Mouse (Mus musculus) ovary, postnatal 14 days (tissue): ENCODE results near the gene Gpx3.
A peak's percentile ranks its signal among the peaks of the same experiment; 100 is the strongest.
"Not testable (repeated sequence)": the region's sequence is repeated elsewhere in the genome, so short reads cannot be mapped to it uniquely, and the experiment has no call there.

Experiments
- DNase-seq: peaks from one replicate; pipeline ENCODE4 v3.0.0; 2022; ENCODE audit warnings: low spot score

Gene Gpx3

DNA sequence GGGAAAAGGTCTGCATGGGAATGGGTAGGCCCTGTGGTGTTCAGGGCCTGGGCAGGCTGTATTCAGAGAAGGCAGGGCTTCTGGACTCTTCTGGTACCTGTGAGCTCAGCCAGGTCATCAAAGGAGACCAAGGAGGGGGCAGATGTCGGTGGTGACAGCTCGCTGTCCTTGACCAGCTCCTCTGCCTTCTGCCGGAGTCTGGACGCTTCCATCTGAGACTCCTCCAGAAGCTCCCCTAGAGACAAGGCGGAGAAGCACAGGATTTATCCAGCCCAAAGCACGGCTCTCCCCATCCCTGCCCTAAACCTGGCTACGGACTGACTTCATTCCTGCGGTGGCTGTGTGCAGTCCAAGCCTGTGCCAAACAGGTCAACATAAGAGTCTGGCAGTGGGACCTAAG lies 37.2 kb downstream of the Gpx3 start:
- DNase-seq = no peak

DNA sequence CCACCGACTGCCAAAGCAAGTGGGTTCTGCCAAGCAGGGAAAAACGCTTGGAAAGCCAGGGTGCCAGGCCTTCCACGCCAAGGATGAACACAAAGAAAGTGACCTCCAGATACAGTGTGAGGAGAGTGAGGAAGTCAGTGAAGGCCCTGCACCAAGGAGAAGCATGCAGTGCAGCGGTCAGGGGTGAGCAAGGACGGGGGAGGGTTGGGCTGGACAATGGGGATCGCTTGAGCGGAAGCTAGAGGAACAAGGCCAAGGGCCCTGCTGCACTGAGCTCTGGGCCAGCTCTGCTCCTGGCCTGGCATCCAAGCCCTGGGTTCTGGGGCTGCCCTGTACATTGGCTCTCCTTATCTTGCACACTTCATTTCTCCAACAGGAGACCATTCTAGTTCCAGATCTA lies 37.8 kb downstream of the Gpx3 start:
- no peak for DNase-seq

DNA sequence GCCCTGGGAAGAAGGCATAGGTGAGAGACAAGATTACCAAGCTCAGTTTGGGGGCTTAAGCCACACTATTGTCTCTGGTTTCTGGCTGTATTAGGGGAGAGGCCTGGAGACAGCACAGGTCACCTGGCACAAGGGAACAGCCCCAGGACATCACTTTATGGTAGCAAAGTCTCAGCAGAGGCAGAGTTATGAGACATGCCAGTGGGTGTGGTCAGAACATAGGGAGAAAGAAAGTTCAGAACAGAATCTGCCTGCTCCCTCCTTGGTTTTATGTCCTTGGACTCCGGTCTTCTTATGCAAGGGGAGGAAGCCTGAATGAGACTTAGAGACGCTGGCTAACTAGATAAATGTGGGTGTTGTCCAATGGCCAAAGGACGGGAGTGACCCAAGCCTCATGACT lies 42.4 kb downstream of the Gpx3 start:
- DNase-seq = no peak

DNA sequence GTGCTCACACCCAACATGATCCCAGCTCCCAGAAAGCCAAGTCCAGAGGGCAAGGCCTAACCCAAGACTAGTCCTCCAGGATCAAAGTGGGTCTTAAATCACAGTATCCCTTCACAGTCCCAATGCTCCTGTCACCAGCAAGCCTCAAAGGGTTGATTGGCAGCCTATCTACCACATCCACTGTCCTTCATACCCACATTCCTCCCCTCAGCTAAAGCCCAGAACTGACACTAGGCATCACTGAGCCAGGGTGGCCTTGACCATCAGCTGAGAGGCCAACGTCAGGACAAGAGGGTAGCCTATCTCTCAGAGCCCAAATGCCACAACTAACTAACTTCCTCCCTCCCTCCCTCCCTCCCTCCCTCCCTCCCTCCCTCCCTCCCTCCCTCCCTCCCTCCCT lies 47.5 kb downstream of the Gpx3 start:
- DNase-seq = no peak

- no peak for DNase-seq
These were observed 48.4 kb downstream of the Gpx3 start for GRCm38 (mm10) chr11:54950684-54951083.

GRCm38 (mm10) chr11:54952651-54953050 lies 50.4 kb downstream of the Gpx3 start:
- DNase-seq = no peak

- DNase-seq = no peak
These were observed 51.8 kb downstream of the Gpx3 start for GRCm38 (mm10) chr11:54953993-54954446.

DNA sequence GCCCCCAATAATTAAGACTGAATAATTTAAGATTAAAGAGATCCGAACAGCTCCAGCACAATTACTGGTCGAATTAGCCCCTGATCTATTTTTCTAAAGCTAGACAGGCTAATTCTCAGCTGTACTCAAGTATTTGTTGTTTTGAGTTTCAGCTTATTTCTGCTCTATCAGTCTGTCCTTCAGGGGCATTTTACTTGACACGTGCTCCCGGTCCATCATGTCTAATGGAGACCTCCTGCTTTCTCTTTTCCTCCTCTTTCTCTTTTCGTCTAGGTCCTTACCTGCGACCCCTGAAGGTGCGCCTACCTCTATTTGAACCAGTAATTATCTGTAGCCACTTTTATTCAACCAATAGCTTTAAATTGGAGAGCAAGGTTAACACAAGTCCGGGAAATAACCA lies 52.5 kb downstream of the Gpx3 start:
- DNase-seq = no peak

GRCm38 (mm10) chr11:54955400-54955734 lies 53.1 kb downstream of the Gpx3 start:
- DNase-seq = not testable (repeated sequence)

DNA sequence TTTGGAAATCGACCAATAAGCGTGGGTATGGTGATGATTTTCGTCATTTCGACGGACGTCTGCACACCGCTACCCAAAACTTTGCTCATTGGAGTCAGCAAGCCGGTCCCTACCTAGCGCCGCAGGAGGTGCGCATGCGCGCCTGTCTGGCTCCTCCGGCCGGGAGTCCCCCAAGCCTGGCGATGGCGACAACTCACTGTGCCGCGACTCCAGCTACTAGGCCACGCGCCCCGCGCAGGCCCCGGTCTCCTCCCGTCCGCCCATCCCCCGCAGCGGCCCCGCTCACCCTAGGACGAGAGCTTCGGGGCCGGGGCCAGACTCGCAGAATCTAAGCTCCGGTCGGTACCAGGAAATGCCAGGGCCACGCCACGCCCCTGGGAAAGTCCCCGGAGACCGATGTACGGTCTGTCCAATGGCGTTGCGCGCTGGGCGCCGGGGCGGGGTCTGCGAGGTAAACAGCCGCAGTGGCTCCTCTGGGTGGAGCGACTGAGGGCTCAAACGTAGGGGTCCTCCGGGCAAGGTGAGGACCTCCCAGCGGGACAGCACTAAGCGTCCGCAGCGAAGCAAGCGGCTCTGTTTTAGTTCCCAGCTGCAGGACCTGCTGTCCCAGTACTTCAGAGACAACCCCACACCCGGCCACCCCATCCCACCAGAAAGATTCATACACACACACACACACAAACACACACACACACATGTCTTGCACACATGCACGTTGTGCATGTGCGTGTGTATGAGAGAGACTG lies 53.7 kb downstream of the Gpx3 start:
- DNase-seq = peak; percentile 98

DNA sequence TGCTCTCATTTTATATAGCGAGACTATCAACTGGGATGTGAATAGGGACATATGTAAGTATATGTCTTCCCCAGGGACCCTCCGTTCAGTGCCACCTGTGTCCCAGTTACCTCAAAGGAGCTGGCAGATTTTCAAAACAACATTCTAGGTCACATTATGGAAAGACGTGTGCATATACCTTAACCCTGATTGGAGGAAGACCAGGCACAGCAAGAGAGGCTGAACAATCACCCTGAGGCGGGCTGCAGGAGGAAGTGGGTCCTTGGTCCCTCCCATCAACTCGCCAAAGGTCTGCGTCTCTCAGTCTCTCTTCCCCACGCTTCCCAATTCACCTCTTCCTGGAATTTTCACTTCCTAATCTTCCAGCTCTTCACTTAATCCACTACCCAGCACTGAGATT lies 54.7 kb downstream of the Gpx3 start:
- no peak for DNase-seq

GRCm38 (mm10) chr11:54957708-54958107 lies 55.5 kb downstream of the Gpx3 start:
- DNase-seq = not testable (repeated sequence)

DNA sequence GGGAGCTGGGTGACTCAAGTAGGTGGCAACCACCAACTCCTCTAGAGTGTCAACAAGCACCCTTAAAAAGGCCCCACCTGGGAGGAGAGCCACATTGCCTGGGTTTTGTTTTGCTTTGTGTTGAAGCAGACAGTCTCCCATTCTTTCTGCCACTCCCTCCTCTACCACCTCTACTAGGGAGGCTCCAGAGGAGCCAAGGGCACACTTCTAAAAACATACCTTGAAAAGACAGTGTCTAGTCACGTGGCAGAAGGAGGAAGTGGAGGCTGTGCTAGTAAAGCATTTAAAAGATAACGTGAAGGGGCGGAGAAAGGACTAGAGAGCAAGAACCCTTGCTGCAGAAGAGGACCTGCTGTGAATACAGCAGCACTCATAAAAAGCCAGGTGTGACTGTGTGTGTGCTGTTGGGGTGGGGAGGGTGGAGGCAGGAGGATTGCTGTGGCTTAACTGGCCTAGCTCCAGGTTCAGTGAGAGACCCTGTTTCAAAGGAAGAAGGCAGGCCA lies 56.4 kb downstream of the Gpx3 start:
- DNase-seq = no peak
